Mouse (Mus musculus): ENCODE results near the gene Dync1i2.
A peak's percentile ranks its signal among the peaks of the same experiment; 100 is the strongest.

Dync1i2 gene

DNA sequence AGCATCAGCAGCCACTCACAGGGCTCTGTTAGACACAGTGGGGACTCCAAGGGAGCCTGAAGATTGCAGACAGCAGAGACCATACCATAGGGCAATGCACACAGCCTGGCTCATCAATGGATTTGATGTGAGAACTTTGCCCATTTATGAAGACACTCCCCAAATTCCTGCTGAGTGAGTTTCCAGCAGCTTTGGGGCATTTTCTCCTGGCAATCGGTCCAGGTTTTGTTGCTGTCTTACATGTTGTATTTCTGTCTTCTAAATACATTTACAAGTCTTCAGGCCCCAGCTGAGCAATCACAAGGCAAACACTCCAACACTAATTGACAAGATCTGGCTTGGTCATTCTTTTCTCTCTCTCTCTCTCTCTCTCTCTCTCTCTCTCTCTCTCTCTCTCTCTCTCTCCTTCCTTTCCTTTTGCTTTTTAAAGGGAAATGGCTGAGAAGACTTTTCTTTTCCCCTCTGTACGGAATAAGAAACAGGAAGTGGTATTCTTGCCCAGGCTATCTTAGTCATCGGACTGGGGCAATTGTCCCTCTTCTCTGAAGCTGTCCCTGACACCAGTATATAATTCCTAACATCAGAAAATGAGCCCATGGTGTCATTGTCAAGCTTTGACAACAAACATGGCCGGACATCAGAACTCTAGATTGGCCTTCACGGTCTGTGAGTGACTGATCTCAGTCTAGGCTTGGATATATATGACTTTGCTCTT lies 2.3 kb upstream of the Dync1i2 start:
- DNase-seq, result no peak

DNA sequence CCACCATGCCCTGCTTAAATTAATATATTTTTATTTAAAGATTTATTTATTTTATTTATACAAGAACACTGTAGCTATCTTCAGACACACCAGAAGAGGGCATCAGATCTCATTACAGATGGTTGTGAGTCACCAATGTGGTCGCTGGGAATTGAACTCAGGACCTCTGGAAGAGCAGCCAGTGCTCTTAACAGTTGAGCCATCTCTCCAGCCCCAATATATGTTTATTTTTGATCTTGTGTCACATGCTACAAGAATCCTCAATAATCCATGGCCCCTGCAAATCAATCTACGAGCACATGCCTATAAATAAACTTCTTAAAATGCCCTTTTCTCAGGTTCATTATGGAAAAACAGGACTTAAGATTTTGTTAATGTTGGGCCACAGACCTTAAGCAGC lies 410 bp upstream of the Dync1i2 start:
- no peak for DNase-seq

DNA sequence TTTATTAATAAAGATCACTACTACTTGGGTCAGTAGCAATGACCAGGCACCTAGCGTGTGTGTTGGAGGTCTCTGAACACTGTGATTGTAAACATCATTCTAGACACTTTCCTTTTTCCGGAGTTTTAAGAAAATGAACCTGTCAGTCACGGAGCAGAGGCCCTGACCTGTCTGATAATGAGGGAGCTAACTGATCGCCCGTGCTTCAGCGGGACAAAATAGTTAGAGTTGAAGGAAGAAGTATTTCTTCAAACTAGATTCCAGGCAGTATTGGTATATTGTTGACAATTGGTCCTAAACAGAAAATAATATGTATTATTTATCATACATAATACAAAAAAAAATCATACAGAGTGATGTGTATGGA lies 837 bp downstream of the Dync1i2 start:
- DNase-seq, result no peak

DNA sequence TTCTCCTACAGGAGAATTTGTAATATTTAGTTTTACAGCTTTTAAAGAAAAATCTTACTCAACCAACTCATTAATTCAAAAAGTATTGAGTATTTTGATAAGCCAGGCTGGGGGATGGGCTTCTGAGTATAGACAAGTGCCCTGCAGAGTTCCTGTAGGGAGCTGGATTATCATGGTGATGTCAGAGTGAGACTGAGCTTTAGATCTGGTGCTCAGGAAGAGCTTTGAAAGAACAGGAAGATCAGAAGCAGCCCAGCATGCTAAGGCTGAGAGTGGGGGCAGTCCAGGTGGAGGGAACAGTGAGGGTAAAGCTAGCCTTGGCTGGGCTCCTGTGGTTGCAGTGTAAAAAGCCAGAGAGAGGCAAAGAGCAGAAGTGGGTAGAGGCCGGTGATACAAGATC lies 9.5 kb downstream of the Dync1i2 start:
- no peak for DNase-seq

DNA sequence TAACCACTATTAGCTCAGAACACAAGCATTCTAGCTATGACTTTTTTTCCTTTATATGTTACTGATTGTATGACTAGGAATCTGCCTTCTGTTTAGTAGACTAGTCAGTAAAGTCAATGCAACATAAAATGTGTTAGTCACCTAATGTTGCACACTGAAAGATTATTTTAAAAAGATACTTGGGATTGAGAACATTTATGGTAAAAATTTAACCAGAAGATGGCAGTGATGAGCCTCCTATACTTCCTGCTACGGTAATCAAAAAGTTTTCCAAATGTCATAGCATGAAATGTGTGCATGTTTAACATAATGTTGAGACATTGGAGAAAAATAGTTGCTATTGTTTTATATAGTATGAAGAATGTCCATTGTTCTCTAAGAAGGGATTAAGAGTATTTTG lies 15.9 kb downstream of the Dync1i2 start:
- DNase-seq, result no peak

DNA sequence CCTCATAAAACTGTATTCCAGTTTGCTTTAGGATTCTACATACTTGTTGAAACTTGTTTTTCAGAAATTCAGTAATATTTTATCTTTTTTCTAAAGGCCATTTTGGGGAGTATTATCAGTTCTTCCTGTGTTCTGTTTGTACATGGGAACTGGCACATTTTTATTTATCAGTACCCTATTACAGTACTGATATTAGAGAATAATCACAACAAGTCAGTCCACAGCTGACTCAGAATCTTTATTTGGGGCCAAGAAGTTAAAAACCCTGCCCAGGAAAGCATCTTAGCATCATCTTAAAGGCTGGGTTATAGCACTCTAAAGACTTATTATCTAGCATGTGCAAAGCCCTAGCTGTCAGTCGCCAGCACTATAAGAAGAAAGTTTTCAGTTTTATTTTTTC lies 18.1 kb downstream of the Dync1i2 start:
- no peak for DNase-seq

DNA sequence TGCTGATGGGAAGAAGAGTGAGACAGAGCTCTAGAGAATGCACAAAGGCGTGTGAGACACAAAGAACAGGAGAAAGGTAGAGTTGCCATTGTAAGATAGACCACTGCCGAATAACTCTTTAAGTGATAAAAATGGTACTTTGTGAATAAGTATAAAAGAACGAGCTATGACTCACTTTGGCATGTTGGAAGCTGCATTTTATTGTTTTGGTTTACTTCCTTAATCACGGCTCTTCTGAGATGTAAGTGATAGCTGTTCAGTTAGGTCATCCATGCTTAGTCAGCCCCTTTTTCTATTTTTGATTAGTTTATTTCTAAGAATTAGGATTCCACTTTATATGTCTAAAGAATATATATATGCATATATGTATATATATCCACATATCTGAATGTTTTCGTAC lies 20.4 kb downstream of the Dync1i2 start:
- no peak for DNase-seq

DNA sequence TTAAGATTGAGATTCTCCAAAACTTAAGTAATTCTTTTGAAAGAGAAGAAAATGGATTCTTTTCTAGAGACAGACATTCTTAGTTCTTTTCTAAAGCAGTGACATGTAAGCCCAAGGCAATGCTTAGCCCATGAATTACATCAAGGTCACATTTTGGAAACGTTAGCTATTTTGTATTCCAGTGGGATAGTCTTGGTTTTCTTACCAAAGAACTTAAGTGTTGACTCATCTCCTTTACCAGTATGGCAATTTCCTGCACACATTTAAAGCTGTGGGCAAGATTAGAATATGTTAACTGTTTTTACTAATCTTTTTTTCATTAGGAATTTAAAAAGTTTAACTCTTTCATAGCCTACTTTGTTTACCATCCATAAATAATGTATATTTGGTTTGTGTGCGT lies 21.5 kb downstream of the Dync1i2 start:
- no peak for DNase-seq

DNA sequence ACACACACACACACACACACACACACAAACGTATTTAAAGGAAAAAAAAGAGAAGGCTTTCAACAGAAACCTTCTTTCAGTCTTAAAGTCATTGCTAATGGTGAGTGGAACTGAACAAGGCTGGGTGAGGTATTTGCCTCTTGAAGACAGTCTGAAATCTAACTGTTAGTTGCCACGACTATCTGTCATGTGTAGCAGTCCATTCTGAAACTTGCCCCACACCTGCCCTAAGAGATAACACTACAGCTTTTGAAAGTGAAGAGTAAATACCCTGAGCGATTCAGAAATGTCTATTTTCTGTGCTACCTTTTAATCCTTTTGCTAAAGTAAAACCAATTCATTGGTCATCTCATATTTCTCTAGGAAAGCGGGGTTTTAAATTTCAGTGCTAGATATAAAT lies 23.9 kb downstream of the Dync1i2 start:
- no peak for DNase-seq

DNA sequence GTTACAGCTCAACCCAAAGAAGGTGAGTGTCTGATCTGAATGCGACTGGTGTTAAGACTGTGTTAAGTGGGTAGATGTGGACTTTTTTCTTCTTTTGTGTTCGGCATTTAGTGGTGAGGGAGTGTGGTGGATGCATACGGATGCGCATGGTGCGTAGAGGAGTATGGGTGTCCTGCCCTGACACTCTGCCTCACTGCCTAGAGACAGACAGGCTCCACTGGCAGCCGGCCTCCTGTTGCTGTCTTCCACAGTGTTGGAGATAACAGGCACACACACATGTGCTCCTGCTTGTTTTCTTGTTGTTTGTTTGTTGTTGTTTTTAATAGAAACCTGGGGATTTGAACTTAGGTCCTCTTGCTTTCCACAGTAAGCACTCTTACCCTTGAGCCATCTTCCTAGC lies 24.5 kb downstream of the Dync1i2 start:
- no peak for DNase-seq

DNA sequence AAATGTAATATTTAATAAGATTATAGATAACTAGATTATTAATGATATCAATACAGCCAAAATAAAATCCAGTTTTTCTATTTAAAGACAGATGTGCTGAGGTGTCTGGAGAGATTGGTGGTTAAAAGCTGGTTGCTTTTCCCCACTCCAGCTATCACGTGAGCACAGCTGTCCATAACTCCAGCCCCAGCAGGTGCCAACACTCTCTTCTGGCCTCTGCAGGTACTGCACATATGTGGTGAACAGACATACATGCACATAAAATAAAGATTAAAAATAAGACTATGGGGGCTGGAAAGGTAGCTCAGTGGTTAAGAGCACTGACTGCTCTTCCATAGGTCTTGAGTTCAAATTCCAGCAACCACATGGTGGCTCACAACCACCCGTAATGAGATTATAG lies 30.0 kb downstream of the Dync1i2 start:
- no peak for DNase-seq

DNA sequence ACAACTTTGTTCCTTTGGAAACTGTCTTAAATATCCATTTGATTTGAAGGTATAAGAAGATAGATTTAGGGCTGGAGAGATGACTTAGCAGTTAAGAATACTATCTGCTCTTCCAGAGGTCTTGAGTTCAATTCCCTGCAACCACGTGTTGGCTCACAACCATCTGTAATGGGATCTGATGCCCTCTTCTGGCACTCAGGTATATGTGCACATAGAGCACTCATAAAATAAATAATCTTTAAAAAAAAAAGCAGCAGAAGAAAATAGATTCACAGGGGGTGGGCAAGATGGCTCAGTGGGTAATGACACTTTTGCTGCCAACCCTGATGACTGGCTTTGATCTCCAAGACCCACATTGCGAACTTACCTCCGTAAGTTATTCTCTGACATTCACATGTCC lies 30.7 kb downstream of the Dync1i2 start:
- no peak for DNase-seq

DNA sequence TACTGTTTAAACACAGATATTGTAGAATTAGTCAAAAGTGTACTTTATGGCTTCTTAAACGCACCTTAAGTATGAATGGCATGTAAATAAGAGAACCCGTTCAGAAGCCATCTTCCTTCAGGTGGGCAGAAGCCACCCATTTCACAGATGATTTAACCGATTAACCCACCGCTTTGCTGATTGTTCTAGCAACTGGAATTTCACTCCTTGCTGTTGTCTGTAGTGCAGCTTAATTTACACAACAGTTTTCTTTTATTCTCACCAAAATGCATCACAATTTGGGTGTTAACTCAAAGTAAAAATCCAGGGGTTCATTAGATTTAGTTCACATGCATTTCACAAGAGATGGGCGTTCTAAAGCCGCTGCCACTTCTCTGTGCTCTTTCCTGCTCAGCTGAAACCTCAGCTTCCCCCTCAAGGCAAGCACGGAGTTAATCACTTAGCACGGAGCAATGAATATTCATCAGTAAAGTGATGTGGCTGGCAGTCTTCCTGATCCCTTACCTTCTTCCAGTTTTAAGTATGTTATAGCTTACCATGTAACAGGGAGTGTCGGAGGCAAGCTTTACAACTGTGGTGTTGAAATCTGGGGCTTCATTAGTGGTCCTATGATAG lies 31.7 kb downstream of the Dync1i2 start:
- no peak for DNase-seq

DNA sequence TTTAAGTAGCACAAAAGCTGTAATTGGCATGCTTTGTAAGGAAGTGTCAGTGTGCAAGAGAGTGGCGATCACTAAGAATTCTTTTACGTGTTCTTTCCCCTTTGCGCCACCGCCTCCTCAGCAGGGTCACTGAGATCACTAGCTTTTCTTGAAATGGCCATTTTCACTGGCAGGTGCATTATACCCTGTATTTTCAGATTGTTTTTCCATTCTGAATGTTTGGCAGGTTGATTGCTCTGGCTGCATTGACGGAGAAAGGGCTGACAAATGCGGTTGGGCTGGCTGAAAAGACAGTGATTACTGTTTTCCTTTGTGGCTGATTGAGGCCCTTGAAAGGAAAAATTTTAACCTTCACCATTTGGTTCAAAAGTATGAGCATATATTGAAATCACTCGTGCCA lies 33.3 kb downstream of the Dync1i2 start:
- DNase-seq, result no peak

DNA sequence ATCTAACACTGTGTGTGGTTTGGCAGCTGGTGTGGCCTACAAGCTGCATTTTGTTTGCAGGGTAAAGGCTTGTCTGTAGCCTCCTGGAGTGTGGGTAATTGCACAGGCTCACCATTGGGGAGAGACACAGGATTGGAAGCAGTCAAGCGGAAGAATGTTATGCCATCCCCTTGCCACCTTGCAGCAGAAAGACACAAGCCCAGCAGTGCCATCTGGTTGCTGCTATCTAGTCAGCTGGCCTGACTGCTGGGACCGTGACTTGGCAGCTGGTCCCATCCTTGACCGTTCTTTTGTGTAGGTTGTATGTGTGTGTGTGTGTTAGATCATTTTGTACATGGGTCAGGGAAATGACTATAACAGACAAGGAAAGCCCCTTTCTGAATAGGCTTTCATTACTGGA lies 33.9 kb downstream of the Dync1i2 start:
- DNase-seq, result peak; percentile 54

DNA sequence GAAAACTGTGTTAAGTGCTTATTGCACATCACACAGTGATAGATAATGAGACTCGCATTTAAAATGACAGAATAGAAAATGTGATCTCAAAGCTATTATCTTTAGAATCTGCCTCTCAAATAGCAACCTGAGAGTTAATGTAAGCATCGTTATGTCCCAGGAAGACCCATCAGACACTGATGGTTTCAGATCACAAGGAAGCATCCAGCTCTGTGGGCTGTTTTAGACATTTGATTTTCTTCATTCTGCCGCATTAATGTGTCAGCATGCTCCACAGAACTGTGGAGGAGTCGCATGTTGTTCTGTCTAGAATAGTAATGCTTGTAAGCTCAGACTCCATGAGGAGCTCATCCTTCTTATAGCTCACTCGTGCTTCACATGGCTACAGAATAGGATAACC lies 34.6 kb downstream of the Dync1i2 start:
- no peak for DNase-seq

DNA sequence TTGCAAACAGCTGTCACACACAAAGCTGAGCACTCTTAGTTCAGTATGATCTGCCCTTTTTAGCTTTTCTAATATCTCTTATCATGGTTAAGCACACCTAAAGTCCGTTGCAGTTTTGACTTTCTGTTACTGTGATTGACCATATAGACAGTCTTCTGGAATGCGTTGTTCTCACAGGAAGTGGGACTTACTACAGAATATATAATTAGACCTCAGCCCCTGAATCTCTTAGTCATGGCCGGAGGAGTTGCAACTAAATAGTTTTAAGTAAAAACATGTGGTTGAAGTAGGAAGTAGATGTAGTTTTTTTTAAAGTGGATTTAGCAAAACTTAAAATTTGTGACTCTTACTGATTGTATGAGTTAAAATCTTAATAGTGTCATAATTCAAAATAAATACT lies 36.6 kb downstream of the Dync1i2 start:
- no peak for DNase-seq

DNA sequence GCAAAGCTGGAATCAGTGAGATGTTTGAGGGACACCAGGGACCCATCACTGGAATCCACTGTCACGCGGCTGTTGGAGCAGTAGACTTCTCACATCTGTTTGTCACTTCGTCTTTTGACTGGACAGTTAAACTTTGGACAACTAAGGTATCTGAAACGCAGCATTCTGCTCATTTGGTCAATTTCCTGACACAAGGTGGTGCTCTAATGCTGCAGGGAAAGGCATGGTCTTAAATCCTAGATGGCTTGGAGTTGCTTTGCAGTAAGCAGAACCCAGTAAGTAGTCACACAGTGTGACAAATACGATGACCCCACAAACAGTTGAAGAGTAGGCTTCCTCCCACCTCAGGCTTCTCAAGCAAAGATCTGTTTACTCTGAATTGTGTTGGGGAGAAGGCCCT lies 39.3 kb downstream of the Dync1i2 start:
- DNase-seq, result no peak

DNA sequence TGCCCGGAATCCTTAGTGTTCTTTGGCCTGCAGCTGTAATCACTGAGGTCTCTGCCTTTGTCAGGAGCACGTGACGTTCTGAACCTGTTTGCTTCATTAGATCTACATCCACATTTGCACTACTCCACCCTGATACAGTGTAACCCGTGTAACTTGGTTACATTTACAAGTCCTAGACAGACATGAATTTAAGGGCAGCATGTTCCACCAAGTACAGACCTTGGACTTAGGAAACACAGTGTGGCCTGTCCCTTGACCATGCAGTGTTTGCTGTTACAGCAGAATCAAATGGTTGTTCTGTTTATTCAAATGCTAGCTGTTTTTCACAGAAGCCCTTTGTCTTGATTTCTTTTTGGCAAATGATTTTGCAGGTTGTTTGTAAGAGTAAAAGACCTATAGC lies 43.3 kb downstream of the Dync1i2 start:
- no peak for DNase-seq

DNA sequence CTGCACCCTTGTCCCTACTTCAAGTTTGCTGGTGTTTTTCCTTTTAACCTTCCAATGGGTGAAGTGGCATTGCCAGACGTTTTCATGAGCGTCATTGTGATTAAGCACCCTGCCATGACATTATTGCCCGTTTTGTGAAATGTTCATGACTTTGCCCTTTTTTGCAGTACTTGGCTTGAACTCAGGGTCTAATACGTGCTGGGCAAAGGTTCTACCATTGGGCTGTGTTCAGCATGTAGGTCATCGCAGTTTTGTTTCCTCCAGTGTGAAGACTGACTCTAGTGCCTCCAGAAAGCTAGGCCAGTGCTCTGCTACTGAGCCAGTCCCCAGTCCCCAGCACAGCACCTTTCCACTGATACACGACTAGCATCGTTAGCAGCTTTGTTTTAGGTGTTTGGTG lies 45.1 kb downstream of the Dync1i2 start:
- no peak for DNase-seq

DNA sequence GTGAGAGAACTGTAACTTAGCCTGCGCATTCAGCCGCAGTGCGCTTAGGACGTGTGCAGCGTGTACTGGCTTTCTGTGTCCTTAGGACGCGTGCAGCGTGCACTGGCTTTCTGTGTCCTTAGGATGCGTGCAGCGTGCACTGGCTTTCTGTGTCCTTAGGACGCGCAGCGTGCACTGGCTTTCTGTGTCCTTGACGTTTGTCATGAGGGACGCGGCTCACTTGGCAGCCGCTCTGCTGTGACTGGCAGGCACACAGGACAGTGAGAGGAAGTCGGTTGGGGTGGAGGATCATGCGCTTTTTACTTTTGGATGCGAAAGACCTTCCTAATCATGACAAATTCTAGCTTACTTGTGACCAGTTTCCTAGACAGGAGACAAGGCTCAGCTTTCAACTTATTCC lies 53.1 kb downstream of the Dync1i2 start:
- DNase-seq, result no peak

DNA sequence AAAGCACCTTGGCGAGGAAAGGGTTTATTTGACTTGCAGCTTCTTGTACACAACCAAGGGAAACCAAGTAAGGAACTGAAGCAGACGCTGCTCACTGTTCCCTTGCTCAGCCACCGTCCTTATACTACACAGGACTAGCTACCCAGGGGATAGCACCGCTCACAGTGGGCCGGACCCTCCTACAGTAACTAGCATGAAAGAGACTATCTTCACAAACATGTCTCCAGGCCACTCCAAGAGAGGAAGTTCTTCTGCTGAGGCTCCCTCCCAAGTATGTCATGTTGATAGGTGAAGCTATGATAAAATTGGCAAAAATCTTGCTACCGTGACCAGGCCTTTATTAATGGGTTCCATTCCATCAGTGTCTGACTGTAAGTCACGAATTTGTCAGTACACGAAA lies 57.2 kb downstream of the Dync1i2 start:
- no peak for DNase-seq

DNA sequence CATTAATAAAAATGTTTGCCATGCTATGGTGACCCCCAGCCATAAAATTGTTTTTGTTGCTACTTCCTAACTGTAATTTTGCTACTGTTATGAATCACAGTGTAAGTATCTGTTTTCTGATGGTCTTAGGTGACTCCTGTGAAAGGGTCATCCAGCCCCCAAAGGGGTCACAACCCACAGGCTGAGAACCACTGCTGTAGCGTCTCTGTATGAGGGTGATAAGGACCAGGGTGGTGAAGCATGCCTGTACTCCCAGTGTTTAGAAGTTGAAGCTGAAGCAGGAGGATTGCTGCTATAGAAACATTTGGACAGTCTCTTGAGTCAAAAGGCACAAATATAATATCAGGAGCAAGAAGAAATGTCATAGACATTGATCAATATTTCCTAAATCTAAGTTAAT lies 57.8 kb downstream of the Dync1i2 start:
- no peak for DNase-seq

DNA sequence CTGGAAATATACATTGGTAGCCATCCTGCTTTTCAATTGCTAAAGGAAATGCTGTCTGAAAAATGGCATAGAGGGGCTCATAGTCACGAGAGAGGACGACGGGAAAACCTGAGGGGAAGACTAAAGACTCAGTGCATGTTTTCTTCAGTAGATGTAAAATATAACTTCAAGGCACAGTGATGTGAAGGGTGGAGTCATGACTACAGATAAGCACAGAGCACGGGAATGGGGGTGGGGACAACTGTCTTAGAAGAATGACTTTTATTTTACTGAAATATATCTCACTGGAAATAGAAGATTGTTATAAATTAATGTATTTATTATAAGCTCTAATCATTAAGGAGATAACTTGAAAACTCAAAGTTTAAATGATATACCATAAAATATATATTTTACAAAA lies 58.6 kb downstream of the Dync1i2 start:
- no peak for DNase-seq

DNA sequence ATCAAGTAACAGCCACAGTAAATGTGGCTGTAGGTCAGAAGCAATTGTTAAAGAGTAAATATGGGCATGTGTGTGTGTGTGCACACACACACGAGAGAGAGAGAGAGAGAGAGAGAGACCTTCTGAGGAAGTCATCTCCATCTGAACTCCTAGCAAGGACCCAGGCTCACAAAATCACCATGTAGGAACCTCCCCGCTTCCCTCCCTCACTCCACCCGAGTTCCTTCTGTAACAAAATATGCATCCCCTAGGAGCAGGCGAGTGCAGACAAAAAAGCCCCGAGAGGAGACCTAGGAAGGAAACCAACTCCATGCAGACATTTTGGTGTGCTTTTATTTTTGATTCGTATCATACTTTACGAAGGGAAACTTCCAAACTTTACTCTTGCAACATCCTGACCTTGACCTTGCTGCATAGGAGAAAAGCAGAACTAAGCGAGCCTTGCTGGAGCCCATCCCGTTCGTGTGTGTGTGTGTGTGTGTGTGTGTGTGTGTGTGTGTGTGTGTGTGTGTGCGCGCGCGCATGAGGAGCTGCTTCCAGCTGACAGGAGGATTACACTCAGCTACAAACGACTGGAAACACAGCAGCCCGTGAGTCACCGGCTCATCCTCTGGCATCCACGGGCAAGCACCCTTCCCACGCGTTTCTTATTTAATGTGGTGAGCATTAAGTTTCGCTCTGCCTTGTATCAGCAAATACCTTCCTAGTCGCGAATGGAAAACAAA lies 62.6 kb downstream of the Dync1i2 start:
- DNase-seq, result peak; percentile 71
